Mouse (Mus musculus): ENCODE data around the gene Cyp2ab1.
"Not testable (repeated sequence)": the region's sequence is repeated elsewhere in the genome, so short reads cannot be mapped to it uniquely, and the experiment has no call there.

The Cyp2ab1 gene

DNA sequence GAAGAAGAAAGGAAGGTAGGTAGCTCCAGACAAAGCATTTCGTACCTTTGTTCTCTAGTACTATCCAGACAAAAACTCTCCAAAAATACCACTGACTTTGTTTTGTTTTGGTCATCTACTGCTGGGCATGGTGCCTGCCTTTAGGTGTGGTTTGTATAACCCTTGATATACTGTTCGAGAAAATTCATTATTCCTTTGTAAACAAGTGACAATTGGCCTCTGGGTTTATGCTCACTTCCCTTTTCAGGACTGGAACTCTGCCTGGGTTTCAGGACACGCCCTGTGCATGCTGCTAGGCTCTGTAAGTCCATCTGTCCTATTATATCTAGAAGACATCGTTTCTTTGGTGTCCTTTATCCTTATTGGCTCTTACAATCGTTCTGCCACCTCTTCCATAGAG is at the start of gene Cyp2ab1:
Gene Cyp2ab1, minus strand, starts transcription at position 119 of the 400 bp plus-strand sequence.
- no peak for DNase-seq (ENCODE audit: low read depth, low spot score)

DNA sequence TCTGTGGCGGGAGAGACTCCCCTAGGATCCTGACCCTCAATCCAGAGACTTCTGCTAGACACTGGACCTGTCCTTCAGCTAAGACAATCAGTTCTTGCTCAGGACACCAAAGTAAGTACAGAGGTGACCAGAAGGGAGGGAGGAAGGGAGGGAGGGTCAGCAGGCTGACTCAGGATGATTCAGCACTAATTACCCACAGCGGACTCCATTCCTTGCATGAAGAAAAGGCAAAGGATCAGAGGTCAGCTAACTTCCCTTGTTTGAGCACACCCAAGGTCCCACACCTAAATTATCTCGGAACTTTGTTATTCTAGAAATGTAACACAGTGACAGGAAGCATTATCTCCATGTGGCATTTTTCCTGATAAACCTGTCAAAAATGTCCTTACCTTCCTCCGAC is 46.5 kb upstream of the Cyp2ab1 start:
- DNase-seq (ENCODE audit: low read depth, low spot score) = no peak

DNA sequence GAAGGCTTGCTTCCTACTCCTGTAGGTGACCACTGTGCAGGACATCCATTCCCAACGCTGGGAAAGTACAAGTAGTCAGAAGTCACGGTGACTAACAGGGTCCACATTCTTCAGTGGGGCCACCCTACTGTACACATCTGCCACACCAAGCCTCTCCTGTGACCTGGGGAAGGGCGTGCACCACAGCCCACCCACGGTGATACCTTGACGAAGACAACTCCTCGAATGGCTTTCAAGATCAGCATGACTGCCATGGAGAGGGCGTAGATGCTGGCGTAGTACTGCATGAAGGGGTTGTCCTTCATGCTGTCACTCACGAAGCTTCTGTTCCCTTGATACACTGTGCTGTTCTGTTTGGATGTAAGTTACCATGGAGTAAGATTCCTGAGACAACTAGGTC is 43.0 kb upstream of the Cyp2ab1 start:
- no peak for DNase-seq (ENCODE audit: low read depth, low spot score)

DNA sequence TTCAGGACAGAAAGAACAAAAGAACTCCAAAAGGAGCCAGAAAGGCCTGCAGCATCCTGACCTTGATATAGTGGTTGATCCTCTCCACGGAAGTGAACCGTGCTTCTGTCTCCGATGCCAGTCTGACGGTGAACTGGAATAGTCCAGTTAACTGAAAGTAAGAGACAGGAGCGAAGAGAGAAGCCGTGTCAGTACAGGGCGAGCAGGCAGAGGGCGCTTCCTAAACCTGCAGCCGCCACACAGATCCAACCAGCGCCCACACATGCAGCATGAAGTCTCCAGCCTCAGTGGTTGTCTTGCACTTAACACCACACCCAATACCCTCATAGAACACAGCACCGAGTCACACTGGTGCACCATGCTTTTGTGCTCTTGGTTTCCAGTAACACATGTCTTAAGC is 36.9 kb upstream of the Cyp2ab1 start:
- DNase-seq (ENCODE audit: low read depth, low spot score) = no peak

GRCm38 (mm10) chr16:20361496-20361895 is 36.3 kb upstream of the Cyp2ab1 start:
- DNase-seq (ENCODE audit: low read depth, low spot score) = not testable (repeated sequence)

DNA sequence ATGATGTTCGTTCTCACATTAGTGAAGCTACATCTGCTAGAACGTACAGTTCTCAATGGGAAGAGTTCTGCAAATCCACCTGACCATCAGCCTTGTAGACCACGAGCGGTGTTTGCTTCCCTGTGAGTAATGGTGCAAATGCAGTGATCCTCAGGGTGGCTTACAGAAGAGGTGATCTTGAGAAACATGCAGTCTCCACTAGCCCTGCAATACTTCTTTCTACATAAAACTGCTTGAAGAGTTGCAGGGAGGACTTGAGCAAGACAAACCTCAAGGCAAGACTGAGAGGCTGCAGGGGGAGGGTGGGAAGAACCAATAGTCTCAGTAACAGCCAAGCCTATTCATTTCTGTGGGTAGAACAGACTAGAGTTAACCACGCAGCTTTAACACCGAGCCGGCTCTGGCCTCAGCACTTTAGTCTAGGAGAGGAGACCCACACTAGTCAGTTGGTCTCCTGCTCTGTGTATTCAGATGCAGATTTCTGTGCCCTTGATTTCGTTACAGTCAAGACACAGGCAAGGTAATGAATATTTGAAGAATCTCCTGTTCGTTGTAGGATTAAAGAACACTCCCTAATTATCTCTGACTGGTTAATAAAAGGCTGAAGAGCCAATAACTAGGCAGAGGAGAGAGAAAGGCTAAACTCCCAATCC is 34.6 kb upstream of the Cyp2ab1 start:
- no peak for DNase-seq (ENCODE audit: low read depth, low spot score)

DNA sequence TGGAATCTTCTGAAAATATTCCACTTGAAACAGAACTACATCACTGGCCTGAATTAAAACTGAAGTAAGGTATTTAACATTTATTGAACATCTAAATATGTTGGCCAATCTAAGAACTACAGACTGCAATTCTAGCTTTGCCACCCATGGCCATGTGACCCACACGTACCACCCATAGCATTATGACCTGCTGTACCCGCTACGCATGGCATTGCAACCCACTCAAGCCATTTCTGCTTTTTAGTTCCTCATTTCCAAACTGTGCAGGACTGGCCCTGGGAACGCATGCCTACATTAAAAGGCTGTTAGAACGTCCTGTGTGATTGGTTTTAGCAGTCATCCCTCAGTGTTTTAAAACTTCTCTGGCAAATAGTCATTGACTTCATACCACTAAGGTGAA is 32.6 kb upstream of the Cyp2ab1 start:
- no peak for DNase-seq (ENCODE audit: low read depth, low spot score)

DNA sequence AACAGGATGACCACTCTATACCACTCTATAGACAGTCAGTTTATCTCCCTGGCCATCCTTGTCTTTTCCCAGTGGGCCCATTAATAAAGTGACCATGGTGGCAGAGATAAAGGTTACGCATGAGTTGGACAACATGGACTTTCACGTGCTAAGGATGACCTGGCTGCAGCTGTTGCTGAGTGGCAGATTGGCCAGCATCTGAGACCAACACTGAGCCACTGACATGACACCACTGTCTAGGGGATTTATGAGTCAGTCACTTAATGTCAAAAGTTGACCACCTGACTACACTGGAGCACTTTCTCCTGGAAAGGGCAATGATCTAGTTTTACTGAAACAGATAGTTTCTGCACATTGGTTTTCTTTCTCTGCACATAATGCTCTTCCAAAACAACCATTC is 29.6 kb upstream of the Cyp2ab1 start:
- no peak for DNase-seq (ENCODE audit: low read depth, low spot score)

- no peak for DNase-seq (ENCODE audit: low read depth, low spot score)
These were observed 28.8 kb upstream of the Cyp2ab1 start for GRCm38 (mm10) chr16:20354011-20354410.

GRCm38 (mm10) chr16:20345464-20345863 is 20.3 kb upstream of the Cyp2ab1 start:
- no peak for DNase-seq (ENCODE audit: low read depth, low spot score)

- no peak for DNase-seq (ENCODE audit: low read depth, low spot score)
These were observed 13.4 kb upstream of the Cyp2ab1 start for GRCm38 (mm10) chr16:20338616-20339015.

GRCm38 (mm10) chr16:20334918-20335317 is 9.7 kb upstream of the Cyp2ab1 start:
- no peak for DNase-seq (ENCODE audit: low read depth, low spot score)

DNA sequence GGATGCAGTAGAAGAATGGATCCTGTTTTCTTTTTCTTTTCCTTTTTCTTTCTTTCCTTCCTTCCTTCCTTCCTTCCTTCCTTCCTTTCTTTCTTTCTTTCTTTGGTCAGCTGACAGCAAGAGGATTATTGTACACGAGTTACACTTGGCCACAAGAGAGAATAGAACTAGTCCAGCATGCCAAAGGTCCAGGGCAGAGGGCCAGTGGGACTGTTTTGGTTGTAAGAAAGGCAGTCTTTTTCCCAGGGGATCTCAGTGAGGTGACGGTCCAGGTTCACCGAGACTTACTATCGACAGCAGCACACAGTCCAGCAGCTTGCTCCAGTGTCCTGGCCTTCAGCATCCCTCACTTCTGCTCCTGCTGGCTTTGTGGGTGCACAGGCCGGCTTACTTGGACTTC is 3.1 kb upstream of the Cyp2ab1 start:
- DNase-seq (ENCODE audit: low read depth, low spot score) = no peak

DNA sequence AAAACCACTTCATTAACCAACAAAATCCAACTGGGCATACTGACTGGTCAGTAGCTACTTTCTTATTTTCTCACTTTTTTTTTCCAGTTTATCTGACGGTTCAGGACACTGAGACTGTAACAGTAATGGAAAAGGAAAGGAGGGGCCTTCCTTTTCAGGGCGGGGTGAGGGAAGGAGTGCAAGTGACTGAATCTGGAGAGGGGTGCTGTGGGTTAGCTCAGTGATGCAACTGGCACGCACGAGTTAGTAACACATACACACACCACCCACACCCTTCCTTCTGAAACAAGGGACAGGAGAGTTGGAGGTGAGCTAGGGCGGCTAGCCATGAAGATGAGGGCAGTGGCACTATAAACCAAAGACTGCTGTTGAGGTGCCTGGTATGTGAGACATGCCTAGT is 1.3 kb downstream of the Cyp2ab1 start:
- no peak for DNase-seq (ENCODE audit: low read depth, low spot score)

DNA sequence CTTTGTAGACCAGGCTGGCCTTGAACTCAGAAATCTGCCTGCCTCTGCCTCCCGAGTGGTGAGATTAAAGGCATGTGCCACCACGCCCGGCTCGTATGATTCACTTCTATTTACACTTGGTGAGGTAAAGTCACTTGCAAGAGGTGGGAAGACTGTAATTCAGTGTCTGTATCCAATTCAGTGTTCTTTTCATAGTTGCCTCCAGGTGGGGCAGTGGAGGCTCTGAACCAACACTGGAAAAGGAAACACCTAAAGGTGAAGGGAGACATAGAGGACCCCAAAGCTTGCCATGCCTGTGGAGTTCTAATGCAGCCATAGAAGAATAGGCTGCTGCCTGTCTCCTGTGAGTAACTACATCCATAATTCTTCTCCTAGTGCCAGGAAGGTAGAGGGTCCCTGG is 2.9 kb downstream of the Cyp2ab1 start:
- no peak for DNase-seq (ENCODE audit: low read depth, low spot score)

- no peak for DNase-seq (ENCODE audit: low read depth, low spot score)
These were observed 8.4 kb downstream of the Cyp2ab1 start for GRCm38 (mm10) chr16:20316770-20317169.

GRCm38 (mm10) chr16:20315266-20315665 is 9.9 kb downstream of the Cyp2ab1 start:
- DNase-seq (ENCODE audit: low read depth, low spot score) = no peak

DNA sequence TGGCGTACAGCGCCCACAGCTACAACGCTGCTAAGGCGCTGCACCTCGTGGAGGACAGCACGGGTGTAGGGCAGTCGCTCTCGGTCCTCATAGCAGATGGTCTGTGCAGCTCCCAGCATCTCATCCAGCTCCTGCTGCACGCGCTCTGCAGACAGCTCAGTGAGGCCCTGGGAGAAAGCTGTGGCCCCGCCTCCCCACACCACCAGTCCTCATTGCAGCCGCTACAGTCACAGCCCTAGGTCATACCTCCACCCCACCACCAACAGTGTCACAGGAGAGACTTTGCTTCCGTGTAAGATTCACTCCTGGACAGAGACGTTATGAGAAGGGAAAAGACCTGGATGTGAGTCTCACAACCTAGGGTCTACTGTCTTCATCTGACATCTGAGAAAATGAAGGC is 12.9 kb downstream of the Cyp2ab1 start:
- DNase-seq (ENCODE audit: low read depth, low spot score) = no peak

DNA sequence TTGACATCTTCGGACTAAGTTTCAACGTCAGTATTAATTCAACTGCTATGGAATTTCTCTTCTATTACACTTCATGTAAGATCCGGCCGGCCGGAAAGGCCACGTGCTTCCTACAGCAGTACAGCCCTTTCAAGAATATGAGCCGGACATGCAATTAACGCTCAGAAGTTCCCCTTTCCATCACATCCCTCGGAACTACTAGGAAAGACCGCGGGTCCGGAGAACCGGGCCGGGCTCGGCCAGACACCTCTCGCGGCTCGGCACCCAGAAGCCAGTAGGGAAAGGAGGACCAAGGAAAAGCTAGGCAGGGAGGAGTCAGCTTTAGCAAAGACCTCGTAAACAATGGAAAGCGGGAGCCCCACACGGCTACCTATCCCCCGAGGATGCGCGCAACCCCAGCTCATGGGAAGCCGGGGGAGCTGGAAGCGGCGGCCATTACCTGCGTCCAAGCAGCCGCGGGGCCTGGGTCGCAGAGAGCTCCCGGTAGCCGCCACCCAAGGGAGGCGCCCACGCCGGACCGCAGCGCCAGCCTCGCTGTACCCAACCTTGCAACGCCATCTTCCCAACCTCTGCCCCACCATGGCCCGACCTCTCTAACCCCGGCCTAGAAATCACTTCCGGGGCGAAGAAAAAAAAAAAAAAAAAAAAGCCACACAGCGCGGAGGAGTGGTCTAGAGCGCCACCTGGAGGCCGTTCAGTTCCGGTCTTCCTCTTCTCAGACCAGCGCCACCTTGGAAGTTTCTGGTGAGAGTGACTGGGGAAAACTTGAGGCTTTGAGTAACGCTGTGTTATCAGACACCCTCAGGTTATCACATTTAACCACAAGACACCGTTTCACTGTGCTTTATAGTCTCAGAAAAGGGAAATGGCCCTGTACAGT is 23.2 kb downstream of the Cyp2ab1 start, which contains the start of gene Parl:
Gene Parl, minus strand, starts transcription at position 618 of the 880 bp plus-strand sequence.
- peak; percentile 82 for DNase-seq (ENCODE audit: low read depth, low spot score)

GRCm38 (mm10) chr16:20300076-20300475 is 25.1 kb downstream of the Cyp2ab1 start:
- no peak for DNase-seq (ENCODE audit: low read depth, low spot score)

DNA sequence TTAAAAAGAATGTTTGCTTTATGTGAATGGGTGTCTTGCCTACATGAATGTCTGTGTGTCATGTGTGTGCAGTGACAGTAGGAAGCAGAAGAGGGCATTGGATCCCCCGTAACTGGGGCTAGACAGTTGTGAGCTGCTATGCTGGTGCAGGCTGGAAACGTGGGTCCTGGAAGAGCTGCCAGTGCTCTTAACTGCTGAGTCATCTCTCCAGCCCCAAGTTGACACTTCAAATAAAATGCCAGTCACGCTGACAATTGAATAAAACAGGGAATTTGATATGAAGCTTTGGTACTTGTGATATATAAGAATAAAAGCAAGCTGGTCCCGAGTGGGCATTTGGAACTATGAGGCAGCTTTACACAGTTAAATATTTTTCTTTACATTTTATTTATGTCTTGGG is 45.0 kb downstream of the Cyp2ab1 start:
- DNase-seq (ENCODE audit: low read depth, low spot score) = no peak

GRCm38 (mm10) chr16:20279395-20279794 is 45.8 kb downstream of the Cyp2ab1 start:
- no peak for DNase-seq (ENCODE audit: low read depth, low spot score)

DNA sequence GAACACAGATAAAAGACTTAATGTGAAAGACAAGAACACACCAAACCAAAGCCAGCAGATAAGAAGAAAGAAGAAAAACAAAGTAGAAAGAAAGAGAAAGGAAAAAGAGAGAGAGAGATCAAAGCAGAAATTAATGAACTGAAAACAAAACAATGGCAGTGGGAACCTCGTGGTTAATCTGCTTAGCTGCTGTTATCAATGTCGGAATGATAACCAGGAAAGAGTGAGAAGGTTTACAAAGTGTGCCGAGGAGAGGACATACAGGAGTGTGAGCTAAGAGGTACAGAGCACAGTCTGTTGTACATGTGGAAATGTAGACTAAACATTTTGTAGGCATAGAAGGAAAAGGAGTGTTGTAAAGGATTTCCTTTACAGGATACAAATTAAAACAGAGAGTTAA is 52.2 kb downstream of the Cyp2ab1 start:
- DNase-seq (ENCODE audit: low read depth, low spot score) = no peak
